Mouse (Mus musculus) heart, adult 18-20 months (tissue): ENCODE measurements around the gene Pilrb2. TPM values are rescaled to one million over a fixed set of nuclear protein-coding genes. Genes with fewer than 3 reads are reported as not detected.

Experiments
- DNase-seq, 2 experiments: peaks; one replicate each; pipeline ENCODE4 v3.0.0; 2021 to 2022; ENCODE audit warnings: mixed read lengths in 1 of 2
- total RNA-seq, 2 experiments: library from RNA; stranded (reverse); gene quantifications; 2 replicates each; pipeline ENCODE4 v1.2.3; 2021

The Pilrb2 gene
- total RNA-seq, 2 experiments from 2014 or later = 0.74 TPM; not detected in 1

GRCm38 (mm10) chr5:137833500-137833899 lies 38.1 kb downstream of the Pilrb2 start:
- DNase-seq = no peak

DNA sequence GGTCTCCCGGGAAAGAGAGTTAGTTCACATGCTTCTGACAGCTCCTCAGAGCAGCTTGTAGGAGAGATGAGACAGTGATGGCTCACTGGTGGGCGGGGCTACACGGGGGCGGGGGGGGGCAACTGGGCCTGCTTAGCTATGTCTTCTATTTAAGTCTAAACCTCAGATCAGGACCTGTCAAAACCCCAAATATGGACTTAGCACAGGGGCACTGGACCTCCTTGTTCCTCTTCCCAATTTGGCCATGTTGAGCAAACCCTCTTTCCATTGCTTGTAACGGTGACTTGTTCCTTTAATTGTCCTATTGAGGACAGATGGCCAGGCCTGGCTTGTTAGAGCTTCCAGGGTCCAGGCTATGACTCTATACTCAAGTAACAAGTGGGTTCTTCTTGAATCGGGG lies 40.1 kb downstream of the Pilrb2 start:
- no peak for DNase-seq

GRCm38 (mm10) chr5:137831106-137831505 lies 40.5 kb downstream of the Pilrb2 start:
- no peak for DNase-seq

- peak in 1 of 2 experiments; percentile 54 for DNase-seq
Measured at GRCm38 (mm10) chr5:137830238-137830637, 41.4 kb downstream of the Pilrb2 start.

GRCm38 (mm10) chr5:137828694-137829093 lies 42.9 kb downstream of the Pilrb2 start:
- DNase-seq = no peak

DNA sequence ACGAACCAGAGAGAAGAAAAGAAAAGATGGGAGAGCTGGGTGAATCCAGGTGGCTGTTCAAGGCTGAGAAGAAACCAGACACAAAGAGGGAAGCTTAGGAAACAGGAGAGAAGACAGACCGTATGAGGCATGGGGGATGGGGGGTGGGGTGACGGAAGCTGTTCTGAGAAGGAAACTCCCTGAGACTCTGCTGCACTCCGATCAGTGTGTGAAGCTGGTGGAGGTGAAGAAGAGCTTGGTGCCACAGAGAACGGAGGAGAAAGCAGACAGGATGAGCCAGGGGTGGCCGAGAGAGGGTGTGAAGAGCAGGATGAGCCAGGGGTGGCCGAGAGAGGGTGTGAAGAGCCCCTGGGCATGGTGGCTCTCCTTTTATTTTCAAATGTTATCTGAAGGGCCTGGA lies 45.2 kb downstream of the Pilrb2 start:
- DNase-seq = no peak

DNA sequence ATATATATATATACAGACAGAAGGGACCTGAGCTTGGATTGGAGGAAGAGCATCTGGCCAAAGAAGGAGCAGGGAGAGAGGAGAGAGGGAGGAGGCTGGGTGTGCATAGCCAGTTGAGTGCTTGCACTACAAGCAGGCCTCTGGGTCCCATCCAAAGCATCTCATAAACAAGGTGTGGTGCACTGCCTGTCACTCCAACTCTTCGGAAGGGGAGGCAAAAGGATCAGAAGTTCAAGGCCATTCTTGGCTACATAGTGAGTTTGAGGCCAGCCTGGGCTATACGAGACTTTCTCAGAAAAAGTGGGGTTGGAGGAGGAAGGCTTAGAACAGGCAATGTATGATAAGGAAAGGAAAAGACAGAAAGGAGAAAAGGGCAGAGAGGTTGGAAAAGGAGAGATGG lies 45.6 kb downstream of the Pilrb2 start:
- DNase-seq = no peak

DNA sequence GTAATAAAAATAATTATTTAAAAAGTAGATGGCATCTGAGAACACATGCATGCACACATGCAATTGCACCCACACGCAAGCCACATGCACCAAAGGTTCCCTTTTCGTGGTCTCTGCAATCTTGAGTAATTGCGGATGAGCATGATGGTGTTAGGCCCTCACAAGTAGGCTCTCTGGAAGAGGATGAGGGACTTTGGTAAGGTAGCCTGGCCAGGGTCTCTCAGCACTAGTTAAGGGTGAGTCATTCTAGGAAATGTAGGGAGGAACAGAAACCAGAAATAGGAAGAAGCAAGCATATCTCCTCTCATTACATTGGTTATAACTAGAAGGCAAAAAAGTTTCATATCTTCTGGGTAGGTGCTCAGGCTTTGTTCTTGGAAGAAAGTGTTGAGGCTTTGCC lies 46.6 kb downstream of the Pilrb2 start:
- DNase-seq = no peak

DNA sequence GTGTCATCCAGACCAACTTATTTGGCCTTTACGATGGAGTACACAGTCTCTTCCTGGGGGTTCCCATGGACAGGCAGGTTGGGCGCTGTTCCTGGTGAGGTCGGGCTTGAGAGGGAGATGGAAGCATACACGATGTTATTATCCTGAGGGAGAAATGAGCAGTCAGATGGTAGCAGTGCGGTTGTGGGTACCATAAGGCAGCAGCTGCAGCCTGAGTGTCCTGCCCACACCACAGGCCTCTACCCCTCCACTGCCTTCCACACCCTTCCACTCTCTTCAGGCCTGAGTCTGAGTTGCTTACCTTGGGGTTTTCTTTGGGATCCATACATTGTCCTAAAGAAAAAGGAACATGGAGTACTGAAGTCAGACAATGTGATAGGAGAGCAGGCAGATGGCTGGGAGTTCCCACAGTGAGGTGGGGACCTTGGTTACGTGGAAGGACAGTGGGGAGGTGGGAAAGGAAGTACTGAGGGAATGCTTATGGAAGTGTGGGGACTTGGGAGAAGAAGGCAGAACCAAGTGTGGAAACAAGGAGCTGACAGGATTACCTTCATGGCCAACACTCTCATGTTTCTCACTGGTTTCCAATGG lies 48.1 kb downstream of the Pilrb2 start:
- no peak for DNase-seq

GRCm38 (mm10) chr5:137822602-137823001 lies 49.0 kb downstream of the Pilrb2 start:
- no peak for DNase-seq

DNA sequence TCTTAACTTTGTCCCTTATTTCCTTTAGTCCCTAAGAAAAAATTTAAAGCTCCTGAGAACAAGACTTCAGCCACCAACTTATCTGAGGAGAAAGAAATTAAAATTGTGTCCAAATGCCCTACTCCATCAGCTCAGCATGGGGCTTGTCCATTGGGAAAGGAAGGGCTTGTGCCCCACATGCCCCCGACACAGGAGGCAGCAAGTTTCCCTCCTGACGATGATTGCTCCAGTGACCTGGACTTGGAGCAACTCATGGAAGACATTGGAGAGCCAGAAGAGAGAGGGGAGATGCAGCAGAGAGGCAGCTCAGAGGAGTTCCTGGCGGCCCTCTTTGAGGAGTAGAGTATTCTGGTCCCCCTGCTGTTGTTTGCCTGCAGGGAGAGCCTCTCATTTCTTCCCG lies 49.5 kb downstream of the Pilrb2 start:
- DNase-seq = no peak

DNA sequence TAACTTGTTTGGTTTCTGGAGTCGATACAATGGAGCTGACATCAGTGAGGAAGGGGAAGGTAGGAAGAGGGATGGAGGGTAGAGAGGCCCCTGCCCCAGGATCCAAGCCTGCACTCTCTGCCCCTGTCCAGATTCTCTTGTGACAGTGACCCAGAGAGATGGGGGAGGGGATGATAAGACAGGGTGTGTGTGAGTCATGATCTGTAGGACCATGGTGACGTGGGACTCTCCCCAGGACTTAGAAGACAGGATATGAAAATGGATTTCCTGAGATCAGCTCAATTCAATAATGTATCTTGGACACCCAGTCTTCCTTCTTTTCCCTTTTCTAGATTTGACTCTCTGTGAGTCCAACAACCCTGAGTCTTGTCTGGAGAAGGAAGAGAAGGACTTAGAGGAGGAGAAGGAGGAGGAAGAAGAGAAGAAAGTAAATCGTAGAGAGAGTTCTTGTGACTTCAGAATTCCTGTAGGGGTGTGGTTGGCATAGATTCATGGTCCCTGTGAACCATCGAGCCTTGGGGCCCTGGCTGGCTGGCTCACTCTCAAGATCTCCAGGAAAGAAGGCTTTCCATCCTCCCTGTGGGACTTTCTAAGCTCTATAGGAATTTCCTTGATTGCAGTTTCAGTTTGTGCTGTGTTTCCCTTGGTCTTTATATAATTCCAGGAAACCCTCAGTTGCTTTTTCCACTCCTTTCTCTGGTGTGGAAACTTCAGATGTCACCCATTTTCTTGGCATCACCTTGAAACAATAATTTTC lies 54.0 kb downstream of the Pilrb2 start:
- no peak for DNase-seq

Other genes starting within 250 kb of the Pilrb2 start
- under 1 TPM; 0.32 to 0.44 TPM for gene Fbxo24, start 242.8 kb downstream of the Pilrb2 start, total RNA-seq
- gene Lrch4, start 242.7 kb downstream of the Pilrb2 start, total RNA-seq = 10 to 100 TPM; 17.5 to 19.1 TPM
- gene Gm20605, start 242.6 kb downstream of the Pilrb2 start, total RNA-seq = 1 to 10 TPM; 2.9 to 4.2 TPM
- gene Sap25, start 230.5 kb downstream of the Pilrb2 start, total RNA-seq = 1 to 10 TPM; 2.2 to 2.6 TPM
- gene Irs3, start 226.1 kb downstream of the Pilrb2 start, total RNA-seq = 1 to 10 TPM in 1 of 2 experiments, under 1 TPM in 1; 0.87 to 1.5 TPM
- 10 to 100 TPM; 16.9 to 23.0 TPM for gene Agfg2, start 187.1 kb downstream of the Pilrb2 start, total RNA-seq
- 1 to 10 TPM in 1 of 2 experiments, under 1 TPM in 1; 0.79 to 1.1 TPM for gene Nyap1, start 130.2 kb downstream of the Pilrb2 start, total RNA-seq
- gene Tsc22d4, start 126.1 kb downstream of the Pilrb2 start, total RNA-seq = 100 to 1,000 TPM; 240 to 253 TPM
- gene Ppp1r35, start 93.0 kb downstream of the Pilrb2 start, total RNA-seq = 10 to 100 TPM in 1 of 2 experiments, 1 to 10 TPM in 1; 9.9 to 12.0 TPM
- gene Mepce, start 84.2 kb downstream of the Pilrb2 start, total RNA-seq = 10 to 100 TPM; 24.2 to 28.7 TPM
- gene Zcwpw1, start 84.0 kb downstream of the Pilrb2 start, total RNA-seq = under 1 TPM; 0.22 to 0.72 TPM
- gene Pilra, start 35.5 kb downstream of the Pilrb2 start, total RNA-seq = 1 to 10 TPM; 1.5 to 1.7 TPM
- 1 to 10 TPM; 1.3 to 2.3 TPM for gene Pilrb1, start 13.7 kb downstream of the Pilrb2 start, total RNA-seq
- gene Cyp3a13, start 49.8 kb upstream of the Pilrb2 start, total RNA-seq = under 1 TPM; 0.21 to 0.25 TPM
- gene Gjc3, start 91.3 kb upstream of the Pilrb2 start, total RNA-seq = under 1 TPM; 0.15 to 0.26 TPM
- not detected for gene Azgp1, start 109.7 kb upstream of the Pilrb2 start, total RNA-seq
- gene Smok3a, start 149.4 kb upstream of the Pilrb2 start, total RNA-seq = not detected
- not detected for gene Smok3b, start 149.6 kb upstream of the Pilrb2 start, total RNA-seq
- not detected for gene Smok3c, start 181.4 kb upstream of the Pilrb2 start, total RNA-seq
- 10 to 100 TPM; 14.3 to 17.3 TPM for gene Zkscan1, start 213.3 kb upstream of the Pilrb2 start, total RNA-seq
- 10 to 100 TPM; 11.4 to 13.6 TPM for gene Zscan21, start 245.1 kb upstream of the Pilrb2 start, total RNA-seq